Mouse (Mus musculus): ENCODE results near the gene Klhl3. TPM values are rescaled to one million over a fixed set of nuclear protein-coding genes. Genes with fewer than 3 reads are reported as not detected.

The Klhl3 gene
- polyA plus RNA-seq, 1 experiment from 2014 or later = 4.5 TPM

- Histone ChIP-seq H3K9ac (no peak overlapping the region), H3K9me3 (replicated peaks) (no peaks in the 10 kb centered on the region), H3K36me3 (peaks cover 4% of the 10 kb centered on the region; the same call in 1 of the 2 replicates), H3K4me3 (no peak overlapping the region), H3K4me2 (no peak overlapping the region), H3K4me1 (replicated peaks) (peaks cover 23% of the 10 kb centered on the region), H3K27ac (ENCODE audit: poor library complexity, severe bottlenecking) (no peak overlapping the region), H3K27me3 (replicated peaks) (no peaks in the 10 kb centered on the region)
- WGBS = 72% methylated on average over 11 of the region's 11 CpGs
- no peak for ATAC-seq (ENCODE audit: insufficient number of reproducible peaks, low FRiP score)
Measured at GRCm38 (mm10) chr13:58083521-58083920, 29.9 kb downstream of the Klhl3 start.

DNA sequence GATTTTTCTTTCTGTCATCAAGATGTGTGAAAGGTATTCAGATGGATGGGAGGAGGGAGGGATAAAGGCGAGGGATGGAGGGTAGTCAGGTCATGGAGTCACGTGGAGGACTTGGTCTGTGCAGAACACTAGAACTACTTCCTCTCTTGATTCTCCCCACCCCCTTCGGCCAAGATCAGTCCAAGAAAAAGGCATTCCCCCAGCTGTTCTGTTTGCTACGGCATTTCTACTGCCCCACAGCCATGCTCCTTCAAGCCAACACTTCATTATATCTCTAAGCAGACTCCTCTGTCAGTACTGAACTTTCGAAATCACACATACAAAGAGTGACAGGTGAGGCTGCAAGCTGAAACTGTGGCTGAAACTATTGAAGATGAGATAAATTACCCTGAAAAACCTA, 30.3 kb downstream of the Klhl3 start:
- 52% methylated on average over 5 of the region's 5 CpGs for WGBS
- Histone ChIP-seq H3K9ac (no peak overlapping the region), H3K27ac (ENCODE audit: poor library complexity, severe bottlenecking) (no peak overlapping the region), H3K4me3 (no peak overlapping the region), H3K4me2 (no peak overlapping the region), H3K36me3 (peaks cover 4% of the 10 kb centered on the region; the same call in 1 of the 2 replicates), H3K4me1 (replicated peaks) (peaks cover 23% of the 10 kb centered on the region), H3K27me3 (replicated peaks) (no peaks in the 10 kb centered on the region), H3K9me3 (replicated peaks) (no peaks in the 10 kb centered on the region)
- ATAC-seq (ENCODE audit: insufficient number of reproducible peaks, low FRiP score) = no peak

DNA sequence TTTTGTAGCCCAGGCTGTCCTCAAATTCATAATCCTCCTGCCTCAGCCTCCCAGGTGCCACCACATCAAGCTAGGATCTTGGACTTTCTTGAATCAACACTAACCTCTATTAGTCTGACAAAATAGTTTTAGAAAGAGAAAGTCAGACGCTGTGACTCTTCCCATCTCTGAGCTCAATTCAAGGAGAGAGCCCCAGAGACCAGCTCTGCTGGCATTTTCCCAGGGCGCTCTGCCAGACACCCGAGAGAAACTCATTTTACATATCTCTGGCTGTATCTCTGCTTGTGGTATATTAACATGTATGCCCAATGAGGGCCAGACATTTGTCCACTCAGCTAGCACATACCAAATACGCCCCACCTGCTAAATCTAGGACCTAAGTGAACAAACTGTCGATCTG, 35.0 kb downstream of the Klhl3 start:
- Histone ChIP-seq H3K9ac (no peak overlapping the region), H3K27me3 (replicated peaks) (no peaks in the 10 kb centered on the region), H3K27ac (ENCODE audit: poor library complexity, severe bottlenecking) (no peak overlapping the region), H3K36me3 (0 out of 2 replicates have a peak, but pooled peaks cover 3% of the 10 kb centered on the region), H3K4me3 (no peak overlapping the region), H3K9me3 (replicated peaks) (no peaks in the 10 kb centered on the region), H3K4me1 (replicated peaks) (peaks cover 20% of the 10 kb centered on the region), H3K4me2 (no peak overlapping the region)
- 68% methylated on average over 5 of the region's 5 CpGs for WGBS
- ATAC-seq (ENCODE audit: insufficient number of reproducible peaks, low FRiP score) = no peak

DNA sequence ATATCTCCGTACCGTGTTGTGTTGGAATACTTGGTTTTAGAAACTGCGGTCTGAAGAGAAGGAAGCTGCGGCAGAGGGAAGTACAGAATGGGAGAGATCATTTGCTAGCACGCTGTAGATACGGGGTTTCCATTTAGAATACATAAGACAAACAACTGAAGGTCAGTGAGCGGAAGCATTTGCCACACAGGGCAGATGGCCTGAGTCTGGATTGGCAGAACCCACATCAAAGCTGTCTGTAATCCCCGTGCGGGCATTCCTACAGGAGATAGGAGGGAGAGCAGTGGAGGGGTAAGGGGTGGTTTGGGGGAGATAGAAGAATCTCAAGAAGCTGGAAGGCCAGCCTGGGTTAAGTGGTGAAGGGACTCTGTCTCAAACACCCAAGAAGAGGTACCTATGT, 38.5 kb downstream of the Klhl3 start:
- ATAC-seq (ENCODE audit: insufficient number of reproducible peaks, low FRiP score) = no peak
- H3K9ac ChIP-seq = no peak overlapping the region
- peaks cover 37% of the 10 kb centered on the region for H3K4me1 ChIP-seq (replicated peaks)
- H3K36me3 ChIP-seq = 0 out of 2 replicates have a peak, but pooled peaks cover 8% of the 10 kb centered on the region
- no peak overlapping the region for H3K4me2 ChIP-seq
- no peak overlapping the region for H3K27ac ChIP-seq (ENCODE audit: poor library complexity, severe bottlenecking)
- no peak overlapping the region for H3K4me3 ChIP-seq
- 74% methylated on average over 9 of the region's 9 CpGs for WGBS
- no peaks in the 10 kb centered on the region for H3K27me3 ChIP-seq (replicated peaks)
- H3K9me3 ChIP-seq (replicated peaks) = no peaks in the 10 kb centered on the region

DNA sequence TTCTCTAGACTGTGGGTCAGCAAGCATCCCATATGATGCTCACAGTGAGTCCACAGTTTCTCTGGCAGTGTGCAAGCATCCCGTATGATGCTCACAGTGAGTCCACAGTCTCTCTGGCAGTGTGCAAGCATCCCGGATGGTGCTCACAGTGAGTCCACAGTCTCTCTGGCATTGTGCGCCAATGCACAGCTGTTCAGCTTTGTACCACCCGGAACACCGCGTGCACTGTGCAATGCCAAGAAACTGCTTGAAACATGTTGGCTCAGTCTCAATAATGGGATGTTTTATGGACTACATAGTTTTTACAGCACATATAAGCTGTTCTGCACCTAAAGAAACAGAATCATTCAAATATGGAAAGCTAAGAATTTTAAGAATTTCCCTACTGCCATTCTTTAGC, 38.9 kb downstream of the Klhl3 start:
- no peak overlapping the region for H3K4me3 ChIP-seq
- H3K27ac ChIP-seq (ENCODE audit: poor library complexity, severe bottlenecking) = no peak overlapping the region
- WGBS = 84% methylated on average over 6 of the region's 6 CpGs
- H3K4me1 ChIP-seq (replicated peaks) = peaks cover 39% of the 10 kb centered on the region
- no peak overlapping the region for H3K9ac ChIP-seq
- no peaks in the 10 kb centered on the region for H3K9me3 ChIP-seq (replicated peaks)
- H3K27me3 ChIP-seq (replicated peaks) = no peaks in the 10 kb centered on the region
- no peak overlapping the region for H3K4me2 ChIP-seq
- no peak for ATAC-seq (ENCODE audit: insufficient number of reproducible peaks, low FRiP score)
- 0 out of 2 replicates have a peak, but pooled peaks cover 8% of the 10 kb centered on the region for H3K36me3 ChIP-seq

- Histone ChIP-seq H3K36me3 (0 out of 2 replicates have a peak, but pooled peaks cover 8% of the 10 kb centered on the region), H3K4me3 (no peak overlapping the region), H3K9me3 (replicated peaks) (no peaks in the 10 kb centered on the region), H3K27ac (ENCODE audit: poor library complexity, severe bottlenecking) (no peak overlapping the region), H3K9ac (no peak overlapping the region), H3K27me3 (replicated peaks) (no peaks in the 10 kb centered on the region), H3K4me2 (no peak overlapping the region), H3K4me1 (replicated peaks) (peaks cover 49% of the 10 kb centered on the region)
- ATAC-seq (ENCODE audit: insufficient number of reproducible peaks, low FRiP score) = no peak
- WGBS = 57% methylated on average over 12 of the region's 12 CpGs
Measured at GRCm38 (mm10) chr13:58073254-58073882, 40.0 kb downstream of the Klhl3 start.

GRCm38 (mm10) chr13:58071209-58071608, 42.2 kb downstream of the Klhl3 start:
- Histone ChIP-seq H3K4me3 (no peak overlapping the region), H3K36me3 (0 out of 2 replicates have a peak, but pooled peaks cover 8% of the 10 kb centered on the region), H3K4me1 (replicated peaks) (peaks cover 69% of the 10 kb centered on the region), H3K9me3 (replicated peaks) (no peaks in the 10 kb centered on the region), H3K4me2 (no peak overlapping the region), H3K9ac (no peak overlapping the region), H3K27me3 (replicated peaks) (no peaks in the 10 kb centered on the region), H3K27ac (ENCODE audit: poor library complexity, severe bottlenecking) (no peak overlapping the region)
- ATAC-seq (ENCODE audit: insufficient number of reproducible peaks, low FRiP score) = no peak
- 87% methylated on average over 21 of the region's 21 CpGs for WGBS

GRCm38 (mm10) chr13:58070504-58070903, 42.9 kb downstream of the Klhl3 start:
- Histone ChIP-seq H3K4me2 (no peak overlapping the region), H3K27me3 (replicated peaks) (no peaks in the 10 kb centered on the region), H3K36me3 (0 out of 2 replicates have a peak, but pooled peaks cover 8% of the 10 kb centered on the region), H3K4me3 (no peak overlapping the region), H3K9me3 (replicated peaks) (no peaks in the 10 kb centered on the region), H3K9ac (no peak overlapping the region), H3K27ac (ENCODE audit: poor library complexity, severe bottlenecking) (no peak overlapping the region), H3K4me1 (replicated peaks) (peaks cover 76% of the 10 kb centered on the region)
- no peak for ATAC-seq (ENCODE audit: insufficient number of reproducible peaks, low FRiP score)
- 76% methylated on average over 12 of the region's 12 CpGs for WGBS

DNA sequence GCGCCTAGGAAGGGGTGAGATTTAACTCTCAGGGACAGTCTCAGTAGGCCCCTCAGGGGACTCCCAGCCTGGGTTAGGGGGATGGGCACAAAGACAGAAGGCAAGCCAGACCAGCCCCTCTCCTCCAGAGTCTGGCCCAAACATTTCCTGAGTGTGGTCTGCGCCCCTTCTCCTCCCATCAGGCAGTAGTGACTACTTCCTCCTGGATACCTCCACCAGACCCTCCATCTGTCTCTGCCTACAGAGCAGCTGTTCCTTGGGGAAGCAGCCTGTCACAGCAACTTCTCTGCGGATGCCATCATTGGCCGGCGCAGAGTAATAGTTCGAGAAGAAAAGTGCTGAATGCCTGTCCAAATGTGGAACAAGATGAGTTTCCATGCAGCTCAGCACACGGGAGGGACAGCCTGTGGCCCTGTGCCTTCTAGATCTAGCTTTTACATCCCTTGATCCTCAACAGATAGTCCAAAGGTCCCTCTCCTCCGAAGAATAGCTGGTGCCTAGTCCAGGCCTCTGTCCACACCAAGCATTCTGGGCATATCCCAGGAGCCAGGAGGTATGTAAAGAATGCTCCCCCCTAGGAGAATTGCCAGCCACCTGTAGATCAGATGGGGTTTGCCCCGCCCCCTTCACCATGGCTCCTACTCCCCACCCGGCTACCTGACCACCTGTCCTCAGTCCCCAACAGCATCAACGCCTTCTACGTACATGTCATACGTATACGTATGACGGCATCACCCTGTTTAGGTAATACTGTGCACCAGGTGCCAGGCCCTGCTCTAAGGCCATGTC, 44.8 kb downstream of the Klhl3 start:
- WGBS = 83% methylated on average over 15 of the region's 15 CpGs
- Histone ChIP-seq H3K4me3 (no peak overlapping the region), H3K9me3 (replicated peaks) (no peaks in the 10 kb centered on the region), H3K9ac (no peak overlapping the region), H3K27me3 (replicated peaks) (no peaks in the 10 kb centered on the region), H3K36me3 (0 out of 2 replicates have a peak, but pooled peaks cover 6% of the 10 kb centered on the region), H3K27ac (ENCODE audit: poor library complexity, severe bottlenecking) (peak overlapping the region; percentile 39; the same call in 1 of the 2 replicates), H3K4me1 (replicated peaks) (peaks cover 70% of the 10 kb centered on the region), H3K4me2 (no peak overlapping the region)
- ATAC-seq (ENCODE audit: insufficient number of reproducible peaks, low FRiP score) = no peak

- H3K4me1 ChIP-seq (replicated peaks) = peaks cover 62% of the 10 kb centered on the region
Measured at GRCm38 (mm10) chr13:58067540-58068103, 45.8 kb downstream of the Klhl3 start.

More at GRCm38 (mm10) chr13:58067540-58068103, 45.8 kb downstream of the Klhl3 start:
- Histone ChIP-seq H3K9me3 (replicated peaks) (no peaks in the 10 kb centered on the region), H3K27ac (ENCODE audit: poor library complexity, severe bottlenecking) (peak overlapping the region; percentile 69), H3K36me3 (peaks cover 10% of the 10 kb centered on the region; the same call in 1 of the 2 replicates), H3K4me3 (no peak overlapping the region), H3K9ac (no peak overlapping the region), H3K27me3 (replicated peaks) (no peaks in the 10 kb centered on the region), H3K4me2 (peak overlapping the region; percentile 42; the same call in 1 of the 2 replicates)
- WGBS = 17% methylated on average over 17 of the region's 17 CpGs
- peak; percentile 69 for ATAC-seq (ENCODE audit: insufficient number of reproducible peaks, low FRiP score)
